Mouse (Mus musculus) C2C12 (cell line): Measurements from ENCODE around the gene Ank. TPM values are rescaled to one million over a fixed set of nuclear protein-coding genes. Genes with fewer than 3 reads are reported as not detected.

ENCODE experiments used
- H3K27me3 ChIP-seq: one replicate; pipeline ENCODE4 v1.6.1; 2011; ENCODE audit not compliant: control insufficient read depth, insufficient read depth, insufficient read length
- H3K36me3 ChIP-seq: one replicate; pipeline ENCODE4 v1.6.1; 2011; ENCODE audit not compliant: control insufficient read depth, insufficient read depth
- H3K4me3 ChIP-seq: one replicate; pipeline ENCODE4 v1.5.1; 2011; ENCODE audit warnings: mild to moderate bottlenecking, control low read depth; ENCODE audit not compliant: poor library complexity, insufficient read depth, severe bottlenecking
- H3K79me2 ChIP-seq: one replicate; pipeline ENCODE4 v1.6.1; 2011; ENCODE audit not compliant: control insufficient read depth, insufficient read depth
- H3K79me3 ChIP-seq: one replicate; pipeline ENCODE4 v1.6.1; 2011; ENCODE audit warnings: low read depth, control low read depth
- H3ac ChIP-seq: one replicate; pipeline ENCODE3; 2011; ENCODE audit warnings: low read depth; ENCODE audit not compliant: control insufficient read depth, insufficient read length
- CEBPB ChIP-seq: IDR thresholded peaks from one replicate; pipeline ENCODE4 v1.6.1; 2011; ENCODE audit warnings: low read depth, mild to moderate bottlenecking, control low read depth, moderate library complexity
- CTCF ChIP-seq: IDR thresholded peaks from one replicate; pipeline ENCODE4 v1.5.1; 2011; ENCODE audit not compliant: control insufficient read depth, insufficient read depth, insufficient read length
- FOSL1 ChIP-seq: IDR thresholded peaks from one replicate; pipeline ENCODE4 v1.8.0; 2011; ENCODE audit warnings: mild to moderate bottlenecking, low read length; ENCODE audit not compliant: poor library complexity, insufficient read depth, severe bottlenecking
- MAX ChIP-seq: IDR thresholded peaks from one replicate; pipeline ENCODE4 v1.6.1; 2011; ENCODE audit warnings: mild to moderate bottlenecking, control low read depth
- MYOD1 ChIP-seq: IDR thresholded peaks from one replicate; pipeline ENCODE4 v1.6.1; 2011; ENCODE audit warnings: low read depth; ENCODE audit not compliant: control insufficient read depth, insufficient read length
- MYOG ChIP-seq: IDR thresholded peaks from one replicate; pipeline ENCODE4 v1.6.1; 2011; ENCODE audit not compliant: control insufficient read depth, insufficient read length; ENCODE audit errors: extremely low read depth
- USF1 ChIP-seq: IDR thresholded peaks from one replicate; pipeline ENCODE4 v1.6.1; 2011; ENCODE audit warnings: low read depth, mild to moderate bottlenecking, control low read depth, moderate library complexity
- long read RNA-seq, 2 experiments: library from polyadenylated mRNA; unstranded; transcript quantifications; one replicate each; pipeline ENCODE4 v2.0.0; 2019 to 2020
- polyA plus RNA-seq: library from polyadenylated mRNA; unstranded; fragments of >200 nt; fragmentation: generic; extraction: Trizol; gene quantifications from one replicate; pipeline ENCODE4 v1.2.1, GENCODE M21; 2012; ENCODE audit warnings: missing spikeins

Ank gene
- polyA plus RNA-seq = 292 TPM
- long read RNA-seq, experiment 1, transcript Ank-201 (12 exons, 3,498 nt) = major isoform, 154 of 194 reads
- long read RNA-seq, experiment 1, partial matches to known transcripts = 36 of 194 reads
- long read RNA-seq, experiment 1, other reads (novel, unspliced or antisense) = 4 of 194 reads
- long read RNA-seq, experiment 2, transcript Ank-201 (12 exons, 3,498 nt) = major isoform, 3,714 of 3,909 reads
- long read RNA-seq, experiment 2, partial matches to known transcripts = 110 of 3,909 reads
- long read RNA-seq, experiment 2, other reads (novel, unspliced or antisense) = 82 of 3,909 reads

- H3K4me3 ChIP-seq = peak within 1 kb of the TSS; percentile 97
- peaks cover 53% of the 10 kb centered on the region for H3K79me2 ChIP-seq
- TF ChIP-seq MAX (peak; percentile 52), MYOD1 (no peak), CTCF (peak; percentile 98), USF1 (no peak), CEBPB (no peak), FOSL1 (no peak)
- no peaks in the 10 kb centered on the region for H3K27me3 ChIP-seq
- H3K36me3 ChIP-seq = peaks cover 23% of the 10 kb centered on the region
- peak within 1 kb of the TSS; percentile 96 for H3ac ChIP-seq
- peaks cover 42% of the 10 kb centered on the region for H3K79me3 ChIP-seq
These were observed at the start of gene Ank for GRCm38 (mm10) chr15:27466131-27467080. Ank (plus strand) TSS chr15:27466677.

- Histone ChIP-seq H3K36me3 (no peaks in the 10 kb centered on the region), H3K4me3 (no peak overlapping the region), H3K79me3 (no peaks in the 10 kb centered on the region), H3K27me3 (no peaks in the 10 kb centered on the region), H3K79me2 (no peaks in the 10 kb centered on the region), H3ac (peak overlapping the region; percentile 24)
- TF ChIP-seq FOSL1 (peak; percentile 99), MAX (peak; percentile 89), MYOD1 (peak; percentile 84), MYOG (no peak), USF1 (peak; percentile 87), CEBPB (peak; percentile 99), CTCF (no peak)
These were observed 47.7 kb upstream of the Ank start for GRCm38 (mm10) chr15:27418566-27419331.

DNA sequence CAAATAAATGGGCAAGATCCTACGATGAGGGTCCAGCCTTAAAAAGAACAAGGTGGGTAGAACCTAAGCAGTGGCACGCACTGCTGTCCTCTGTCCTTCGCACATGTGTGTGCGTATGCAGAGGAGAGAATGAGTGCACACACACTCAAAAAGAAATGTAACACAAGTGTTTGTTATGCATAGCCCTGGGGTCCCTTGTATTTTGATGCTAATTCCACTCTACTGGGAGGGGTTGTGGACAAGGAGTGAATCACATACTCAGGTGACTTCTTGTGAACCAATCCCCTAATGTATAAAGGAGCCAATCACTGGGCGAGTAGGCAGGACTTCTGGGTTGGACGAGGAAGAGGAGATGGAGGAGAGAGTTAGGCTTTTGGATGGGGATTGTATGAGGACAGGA lies 44.9 kb upstream of the Ank start:
- no peaks in the 10 kb centered on the region for H3K79me3 ChIP-seq
- H3K27me3 ChIP-seq = no peaks in the 10 kb centered on the region
- H3K36me3 ChIP-seq = no peaks in the 10 kb centered on the region
- no peak overlapping the region for H3ac ChIP-seq
- TF ChIP-seq USF1 = no peak
- TF ChIP-seq MAX = no peak
- TF ChIP-seq CEBPB = no peak
- TF ChIP-seq MYOG = no peak
- TF ChIP-seq MYOD1 = no peak
- no peak for TF ChIP-seq FOSL1
- TF ChIP-seq CTCF = no peak
- no peak overlapping the region for H3K4me3 ChIP-seq
- H3K79me2 ChIP-seq = no peaks in the 10 kb centered on the region

GRCm38 (mm10) chr15:27427581-27427980 lies 38.9 kb upstream of the Ank start:
- Histone ChIP-seq H3K79me2 (no peaks in the 10 kb centered on the region), H3K4me3 (no peak overlapping the region), H3K79me3 (no peaks in the 10 kb centered on the region), H3K36me3 (no peaks in the 10 kb centered on the region), H3ac (no peak overlapping the region), H3K27me3 (no peaks in the 10 kb centered on the region)
- TF ChIP-seq MAX (no peak), CTCF (no peak), FOSL1 (no peak), USF1 (no peak), CEBPB (no peak), MYOG (no peak)

GRCm38 (mm10) chr15:27430241-27430640 lies 36.2 kb upstream of the Ank start:
- Histone ChIP-seq H3ac (no peak overlapping the region), H3K79me3 (no peaks in the 10 kb centered on the region), H3K27me3 (no peaks in the 10 kb centered on the region), H3K4me3 (no peak overlapping the region), H3K36me3 (no peaks in the 10 kb centered on the region), H3K79me2 (no peaks in the 10 kb centered on the region)
- TF ChIP-seq USF1 (no peak), CTCF (no peak)
